Mouse (Mus musculus) hindbrain, embryonic 16.5 days (tissue): ENCODE measurements around the gene Wdr83os. TPM values are rescaled to one million over a fixed set of nuclear protein-coding genes. Genes with fewer than 3 reads are reported as not detected.

ENCODE experiments used
- ATAC-seq: fragments of 200-750 bp; cut with Nextera tagmentation; 2 replicates; pipeline ENCODE4 v1.8.0; 2017; ENCODE audit warnings: moderate TSS enrichment, moderate library complexity
- H3K27ac ChIP-seq: fragments of 300-500 bp; sonication (generic); 2 replicates; pipeline ENCODE4 v1.5.1; 2014; ENCODE audit warnings: low read depth, mild to moderate bottlenecking, control low read depth, low read length, moderate library complexity
- H3K27me3 ChIP-seq: fragments of 300-500 bp; sonication (generic); replicated peaks from 2 replicates; pipeline ENCODE4 v1.6.1; 2014; ENCODE audit warnings: low read length; ENCODE audit not compliant: control insufficient read depth, insufficient read depth
- H3K36me3 ChIP-seq: fragments of 300-500 bp; sonication (generic); 2 replicates; pipeline ENCODE4 v1.6.1; 2014; ENCODE audit warnings: mild to moderate bottlenecking, low read length, moderate library complexity, mixed read lengths; ENCODE audit not compliant: control insufficient read depth, insufficient read depth
- H3K4me1 ChIP-seq: fragments of 300-500 bp; sonication (generic); 2 replicates; pipeline ENCODE4 v1.6.1; 2014; ENCODE audit warnings: low read depth, low read length; ENCODE audit not compliant: control insufficient read depth, insufficient read depth
- H3K4me2 ChIP-seq: fragments of 300-500 bp; sonication (generic); 2 replicates; pipeline ENCODE4 v1.6.1; 2014; ENCODE audit warnings: mild to moderate bottlenecking, low read length, control low read depth, moderate library complexity
- H3K4me3 ChIP-seq: fragments of 300-500 bp; sonication (generic); 2 replicates; pipeline ENCODE4 v1.5.1; 2014; ENCODE audit warnings: mild to moderate bottlenecking, low read length, control low read depth, moderate library complexity
- H3K9ac ChIP-seq: fragments of 300-500 bp; sonication (generic); 2 replicates; pipeline ENCODE4 v1.6.1; 2014; ENCODE audit warnings: low read depth, mild to moderate bottlenecking, control low read depth, low read length, moderate library complexity
- H3K9me3 ChIP-seq: fragments of 300-500 bp; sonication (generic); 2 replicates; pipeline ENCODE4 v1.6.1; 2014; ENCODE audit warnings: mild to moderate bottlenecking, low read length, moderate library complexity; ENCODE audit not compliant: control insufficient read depth
- WGBS: fragments of 180-500 bp; shearing (Covaris S2); extraction: QIAGEN DNeasy Blood & Tissue Kit; methylation state at CpG from one replicate; pipeline ENCODE4 v1.1.7; 2014; 5-methylcytosine and 5-hydroxymethylcytosine counted together
- polyA plus RNA-seq: library from polyadenylated mRNA; unstranded; fragments of >200 nt; fragmentation: Nextera tagmentation; extraction: Ambion mirVana; gene quantifications from 2 replicates; pipeline ENCODE4 v1.2.1, GENCODE M21; 2015

Gene Wdr83os
- polyA plus RNA-seq, 1 experiment from 2014 or later = 116 TPM

GRCm38 (mm10) chr8:85037366-85037680, 43.2 kb upstream of the Wdr83os start:
- Histone ChIP-seq H3K4me1 (peaks cover 28% of the 10 kb centered on the region), H3K27ac (peak overlapping the region; percentile 99), H3K9ac (peak overlapping the region; percentile 91), H3K36me3 (peaks cover 21% of the 10 kb centered on the region), H3K27me3 (no peaks in the 10 kb centered on the region), H3K4me2 (peak overlapping the region; percentile 94), H3K9me3 (no peaks in the 10 kb centered on the region), H3K4me3 (peak overlapping the region; percentile 86)
- ATAC-seq = peak; percentile 62
- WGBS = 0% methylated on average over 14 of the region's 14 CpGs

DNA sequence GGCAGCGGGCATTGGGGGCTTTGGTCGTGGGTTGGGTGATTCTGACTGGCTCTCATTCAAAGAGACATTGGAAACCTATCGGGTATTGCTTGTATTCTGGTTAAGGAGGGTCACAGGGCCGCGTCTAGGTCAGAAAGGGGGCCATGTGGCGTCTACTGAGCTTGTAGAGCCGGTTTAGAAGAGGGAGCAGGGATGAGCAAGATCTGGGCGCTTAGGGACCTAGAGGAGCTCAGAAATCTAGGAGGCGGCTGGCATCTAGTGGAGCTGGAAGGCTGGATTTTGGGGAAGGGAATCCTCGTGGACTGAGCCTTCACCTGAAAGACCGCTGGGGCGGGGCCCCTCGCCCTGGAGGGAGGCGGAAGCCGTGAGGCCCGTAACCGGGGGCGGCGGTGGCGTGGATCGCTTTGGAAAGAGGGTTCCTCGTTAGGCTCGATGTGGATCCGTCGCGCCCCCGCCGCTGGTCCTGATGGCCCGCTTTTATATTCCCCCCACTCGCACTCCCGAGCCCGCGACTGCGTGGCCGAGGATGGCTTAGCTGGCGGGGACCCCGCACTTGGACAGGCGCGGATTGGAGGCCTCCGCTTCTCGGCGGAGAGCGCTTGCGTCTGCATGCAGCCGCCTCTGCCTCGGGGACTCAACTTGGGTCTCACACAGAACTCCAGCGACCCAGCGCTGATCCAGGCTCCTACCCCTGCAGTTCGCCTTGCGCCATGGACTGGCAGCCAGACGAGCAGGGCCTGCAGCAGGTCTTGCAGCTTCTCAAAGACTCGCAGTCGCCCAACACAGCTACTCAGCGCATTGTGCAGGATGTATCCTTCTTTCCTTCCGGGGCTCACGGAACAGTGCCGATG, 42.6 kb upstream of the Wdr83os start:
- under 1% methylated on average over 46 of the region's 57 CpGs for WGBS
- peak overlapping the region; percentile 94 for H3K4me2 ChIP-seq
- H3K27ac ChIP-seq = peak overlapping the region; percentile 99
- H3K9ac ChIP-seq = peak overlapping the region; percentile 91
- H3K27me3 ChIP-seq = no peaks in the 10 kb centered on the region
- H3K9me3 ChIP-seq = no peaks in the 10 kb centered on the region
- ATAC-seq = 0 out of 2 replicates have a peak, but pooled peaks have one; percentile 2
- H3K36me3 ChIP-seq = peaks cover 16% of the 10 kb centered on the region; the same call in 1 of the 2 replicates
- peak overlapping the region; percentile 86 for H3K4me3 ChIP-seq
- peaks cover 28% of the 10 kb centered on the region for H3K4me1 ChIP-seq

GRCm38 (mm10) chr8:85043619-85044018, 36.9 kb upstream of the Wdr83os start:
- Histone ChIP-seq H3K4me2 (no peak overlapping the region), H3K27ac (no peak overlapping the region), H3K36me3 (peaks cover 45% of the 10 kb centered on the region), H3K9me3 (no peaks in the 10 kb centered on the region), H3K27me3 (no peaks in the 10 kb centered on the region), H3K4me1 (peaks cover 10% of the 10 kb centered on the region), H3K9ac (no peak overlapping the region), H3K4me3 (no peak overlapping the region)
- WGBS = 96% methylated on average over 6 of the region's 6 CpGs
- no peak for ATAC-seq

GRCm38 (mm10) chr8:85057367-85057766, 23.2 kb upstream of the Wdr83os start:
- no peak overlapping the region for H3K4me2 ChIP-seq
- no peak overlapping the region for H3K9ac ChIP-seq
- no peak for ATAC-seq
- no peak overlapping the region for H3K27ac ChIP-seq
- H3K4me1 ChIP-seq = peaks cover 18% of the 10 kb centered on the region
- H3K36me3 ChIP-seq = peaks cover 24% of the 10 kb centered on the region
- H3K27me3 ChIP-seq = no peaks in the 10 kb centered on the region
- no peaks in the 10 kb centered on the region for H3K9me3 ChIP-seq
- no peak overlapping the region for H3K4me3 ChIP-seq
- WGBS = 80% methylated on average over 7 of the region's 7 CpGs

- under 1% methylated on average over 51 of the region's 53 CpGs for WGBS
- peaks cover 19% of the 10 kb centered on the region for H3K4me1 ChIP-seq
- H3K27ac ChIP-seq = peak within 1 kb of the TSS; percentile 75
- H3K36me3 ChIP-seq = peaks cover 14% of the 10 kb centered on the region
- H3K27me3 ChIP-seq = no peaks in the 10 kb centered on the region
- H3K4me2 ChIP-seq = peak within 1 kb of the TSS; percentile 92
- H3K9me3 ChIP-seq = no peaks in the 10 kb centered on the region
- peak; percentile 93 for ATAC-seq
- peak within 1 kb of the TSS; percentile 71 for H3K4me3 ChIP-seq
- H3K9ac ChIP-seq = peak within 1 kb of the TSS; percentile 83
These were observed 20.5 kb upstream of the Wdr83os start, which contains the start of gene Fbxw9 for GRCm38 (mm10) chr8:85059879-85060616. Gene Fbxw9 (plus strand): TSS chr8:85060055.

DNA sequence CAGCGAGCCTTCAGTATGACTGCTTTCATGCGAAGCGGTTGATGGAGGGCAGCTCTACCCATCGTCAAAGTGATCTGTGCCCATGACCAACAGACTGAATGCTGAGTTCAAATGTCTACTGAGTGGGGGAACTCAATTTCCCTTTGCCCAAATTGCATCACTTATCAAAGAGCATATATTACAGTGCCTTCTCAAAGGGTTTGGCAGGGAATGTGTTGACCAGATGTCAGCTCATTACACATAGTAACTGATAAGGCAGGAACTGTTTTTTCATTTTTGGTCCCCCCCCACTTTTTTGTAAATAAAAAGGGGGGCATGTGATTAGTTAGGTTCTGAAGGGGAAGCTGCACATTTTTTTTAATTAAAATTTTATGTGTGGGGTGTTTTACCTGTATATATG, 17.9 kb upstream of the Wdr83os start:
- Histone ChIP-seq H3K9ac (no peak overlapping the region), H3K4me1 (peaks cover 19% of the 10 kb centered on the region), H3K27ac (no peak overlapping the region), H3K36me3 (peaks cover 19% of the 10 kb centered on the region), H3K9me3 (no peaks in the 10 kb centered on the region), H3K4me3 (no peak overlapping the region), H3K27me3 (no peaks in the 10 kb centered on the region), H3K4me2 (no peak overlapping the region)
- no peak for ATAC-seq
- 94% methylated on average over 4 of the region's 4 CpGs for WGBS

DNA sequence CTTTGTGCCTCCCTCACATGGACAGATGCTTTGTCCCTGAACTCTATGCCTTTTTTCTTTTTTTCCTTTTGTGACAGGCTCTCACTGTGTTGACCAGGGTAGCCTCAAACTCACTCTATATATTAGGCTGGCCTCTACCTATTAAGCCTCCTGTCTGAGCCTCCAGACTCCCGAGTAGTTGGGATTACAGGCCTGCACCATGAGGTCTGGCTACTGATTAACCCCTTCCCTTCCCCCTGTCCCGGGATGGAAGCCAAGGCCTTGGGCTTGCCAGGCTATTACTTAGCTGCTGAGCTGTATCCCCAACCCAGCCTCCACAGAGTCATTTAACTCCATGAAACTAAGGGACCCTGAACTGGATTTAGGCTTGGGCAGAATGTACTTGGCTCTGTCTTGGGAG, 15.3 kb upstream of the Wdr83os start:
- peaks cover 19% of the 10 kb centered on the region for H3K4me1 ChIP-seq
- ATAC-seq = no peak
- H3K9me3 ChIP-seq = no peaks in the 10 kb centered on the region
- no peak overlapping the region for H3K4me2 ChIP-seq
- WGBS = 28% methylated on average over 2 of the region's 2 CpGs
- H3K4me3 ChIP-seq = no peak overlapping the region
- no peak overlapping the region for H3K9ac ChIP-seq
- H3K27me3 ChIP-seq = no peaks in the 10 kb centered on the region
- H3K27ac ChIP-seq = no peak overlapping the region
- H3K36me3 ChIP-seq = peaks cover 19% of the 10 kb centered on the region

DNA sequence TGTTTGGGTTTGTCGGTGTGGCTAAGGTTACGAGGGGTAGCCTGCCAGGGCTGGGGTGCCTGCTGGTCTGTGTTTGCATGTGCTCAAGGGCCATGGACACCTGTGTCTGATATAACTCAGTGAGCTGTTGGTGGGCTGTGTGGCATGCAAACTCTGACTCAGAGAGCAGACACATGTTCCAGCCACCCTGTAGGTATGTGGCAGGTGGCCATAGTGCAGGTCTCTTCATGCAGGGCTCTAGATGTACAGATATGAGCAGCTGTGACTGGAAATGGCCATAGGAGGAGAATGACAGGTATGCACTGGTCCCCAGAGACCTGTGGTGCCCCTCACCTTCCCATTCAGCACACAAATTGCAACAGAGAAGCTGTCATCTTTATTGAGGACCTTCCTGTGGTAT, 13.4 kb upstream of the Wdr83os start:
- ATAC-seq = no peak
- H3K27me3 ChIP-seq = no peaks in the 10 kb centered on the region
- H3K27ac ChIP-seq = no peak overlapping the region
- H3K36me3 ChIP-seq = peaks cover 19% of the 10 kb centered on the region
- H3K4me2 ChIP-seq = no peak overlapping the region
- H3K9me3 ChIP-seq = no peaks in the 10 kb centered on the region
- peaks cover 8% of the 10 kb centered on the region for H3K4me1 ChIP-seq
- WGBS = 93% methylated on average over 2 of the region's 2 CpGs
- H3K4me3 ChIP-seq = no peak overlapping the region
- no peak overlapping the region for H3K9ac ChIP-seq

DNA sequence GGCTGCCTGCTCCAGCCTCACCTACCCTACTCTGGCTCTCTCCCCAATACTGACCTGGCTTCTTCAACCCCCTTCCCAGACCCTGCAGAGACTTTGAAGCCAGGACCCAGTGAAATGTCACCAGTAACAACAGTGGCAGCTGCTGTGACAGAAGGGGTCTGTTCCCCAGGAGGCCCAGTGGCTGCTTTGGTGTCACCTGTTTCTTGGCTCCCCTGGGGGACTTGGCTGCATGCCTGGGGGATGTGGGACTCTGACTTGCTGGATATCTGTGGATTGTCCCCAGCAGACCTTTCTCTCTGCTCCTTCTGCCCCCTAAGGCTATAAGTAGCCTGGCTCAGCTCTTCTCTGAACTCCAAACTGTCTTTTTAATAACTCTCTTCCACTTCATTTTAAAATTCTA, 12.6 kb upstream of the Wdr83os start, which contains the start of gene Gm5741:
Gene Gm5741, minus strand, starts transcription at position 1 of the 400 bp plus-strand sequence.
- no peak within 1 kb of the TSS for H3K9ac ChIP-seq
- peaks cover 13% of the 10 kb centered on the region for H3K4me1 ChIP-seq
- no peaks in the 10 kb centered on the region for H3K27me3 ChIP-seq
- peaks cover 16% of the 10 kb centered on the region for H3K36me3 ChIP-seq
- no peak within 1 kb of the TSS for H3K4me2 ChIP-seq
- no peaks in the 10 kb centered on the region for H3K9me3 ChIP-seq
- H3K4me3 ChIP-seq = no peak within 1 kb of the TSS
- H3K27ac ChIP-seq = no peak within 1 kb of the TSS
- ATAC-seq = no peak
